Mouse (Mus musculus) midbrain, embryonic 12.5 days (tissue): ENCODE measurements around the gene Cyp4x1. TPM values are rescaled to one million over a fixed set of nuclear protein-coding genes. Genes with fewer than 3 reads are reported as not detected.

Experiments used
- ATAC-seq: fragments of 200-750 bp; cut with Nextera tagmentation; 2 replicates; pipeline ENCODE4 v1.8.0; 2017; ENCODE audit warnings: low read depth, moderate TSS enrichment, moderate library complexity; ENCODE audit not compliant: low FRiP score
- H3K27ac ChIP-seq: fragments of 300-500 bp; sonication (generic); replicated peaks from 2 replicates; pipeline ENCODE4 v1.5.1; 2016; ENCODE audit warnings: mild to moderate bottlenecking
- H3K27me3 ChIP-seq: fragments of 300-500 bp; sonication (generic); 2 replicates; pipeline ENCODE4 v1.6.1; 2016; ENCODE audit warnings: mild to moderate bottlenecking
- H3K36me3 ChIP-seq: fragments of 300-500 bp; sonication (generic); 2 replicates; pipeline ENCODE4 v1.6.1; 2016
- H3K4me1 ChIP-seq: fragments of 300-500 bp; sonication (generic); 2 replicates; pipeline ENCODE4 v1.6.1; 2016
- H3K4me2 ChIP-seq: fragments of 300-500 bp; sonication (generic); replicated peaks from 2 replicates; pipeline ENCODE4 v1.6.1; 2016; ENCODE audit warnings: mild to moderate bottlenecking, moderate library complexity
- H3K4me3 ChIP-seq: fragments of 300-500 bp; sonication (generic); 2 replicates; pipeline ENCODE4 v1.5.1; 2016; ENCODE audit warnings: mild to moderate bottlenecking
- H3K9ac ChIP-seq: fragments of 300-500 bp; sonication (generic); replicated peaks from 2 replicates; pipeline ENCODE4 v1.6.1; 2016; ENCODE audit warnings: mild to moderate bottlenecking, moderate library complexity
- H3K9me3 ChIP-seq: fragments of 300-500 bp; sonication (generic); 2 replicates; pipeline ENCODE4 v1.6.1; 2016; ENCODE audit warnings: mild to moderate bottlenecking
- WGBS: fragments of 180-500 bp; shearing (Covaris S2); methylation state at CpG from one replicate; pipeline ENCODE4 v1.1.7; 2016; 5-methylcytosine and 5-hydroxymethylcytosine counted together
- polyA plus RNA-seq: library from polyadenylated mRNA; unstranded; fragments of >200 nt; fragmentation: Nextera tagmentation; extraction: Ambion mirVana; gene quantifications from 2 replicates; pipeline ENCODE4 v1.2.1, GENCODE M21; 2016

The Cyp4x1 gene
- polyA plus RNA-seq, 1 experiment from 2014 or later = 1.8 TPM

GRCm38 (mm10) chr4:115113266-115113665 lies 20.8 kb downstream of the Cyp4x1 start:
- Histone ChIP-seq H3K27ac (no peak overlapping the region), H3K36me3 (no peaks in the 10 kb centered on the region), H3K4me1 (no peaks in the 10 kb centered on the region), H3K9ac (no peak overlapping the region), H3K4me3 (no peak overlapping the region), H3K4me2 (no peak overlapping the region), H3K9me3 (no peaks in the 10 kb centered on the region), H3K27me3 (no peaks in the 10 kb centered on the region)
- no peak for ATAC-seq
- 29% methylated on average over 5 of the region's 5 CpGs for WGBS

GRCm38 (mm10) chr4:115111167-115111566 lies 22.9 kb downstream of the Cyp4x1 start:
- WGBS = 85% methylated on average over 2 of the region's 2 CpGs
- ATAC-seq = no peak
- Histone ChIP-seq H3K36me3 (no peaks in the 10 kb centered on the region), H3K4me2 (no peak overlapping the region), H3K9ac (no peak overlapping the region), H3K4me1 (no peaks in the 10 kb centered on the region), H3K27ac (no peak overlapping the region), H3K9me3 (no peaks in the 10 kb centered on the region), H3K4me3 (no peak overlapping the region), H3K27me3 (no peaks in the 10 kb centered on the region)

GRCm38 (mm10) chr4:115103510-115103909 lies 30.6 kb downstream of the Cyp4x1 start:
- Histone ChIP-seq H3K4me3 (no peak overlapping the region), H3K9ac (no peak overlapping the region), H3K9me3 (no peaks in the 10 kb centered on the region), H3K27me3 (peaks cover 4% of the 10 kb centered on the region), H3K36me3 (no peaks in the 10 kb centered on the region), H3K27ac (no peak overlapping the region), H3K4me2 (no peak overlapping the region), H3K4me1 (no peaks in the 10 kb centered on the region)
- ATAC-seq = no peak
- WGBS = 73% methylated on average over 4 of the region's 4 CpGs

- Histone ChIP-seq H3K4me1 (peaks cover 5% of the 10 kb centered on the region), H3K27ac (no peak overlapping the region), H3K4me2 (no peak overlapping the region), H3K36me3 (no peaks in the 10 kb centered on the region), H3K9me3 (no peaks in the 10 kb centered on the region), H3K4me3 (no peak overlapping the region), H3K9ac (no peak overlapping the region), H3K27me3 (peaks cover 8% of the 10 kb centered on the region)
- 39% methylated on average over 6 of the region's 6 CpGs for WGBS
- ATAC-seq = peak; percentile 51
These were observed 32.4 kb downstream of the Cyp4x1 start for GRCm38 (mm10) chr4:115101682-115102081.

- peak; percentile 19; the same call in 1 of the 2 replicates for ATAC-seq
- WGBS = 2% methylated on average over 6 of the region's 6 CpGs
- H3K36me3 ChIP-seq = no peaks in the 10 kb centered on the region
- no peak overlapping the region for H3K27ac ChIP-seq
- peaks cover 37% of the 10 kb centered on the region for H3K27me3 ChIP-seq
- peaks cover 18% of the 10 kb centered on the region for H3K4me1 ChIP-seq
- peak overlapping the region; percentile 84 for H3K4me2 ChIP-seq
- H3K9me3 ChIP-seq = no peaks in the 10 kb centered on the region
- H3K9ac ChIP-seq = no peak overlapping the region
- no peak overlapping the region for H3K4me3 ChIP-seq
These were observed 37.0 kb downstream of the Cyp4x1 start for GRCm38 (mm10) chr4:115097146-115097496.

DNA sequence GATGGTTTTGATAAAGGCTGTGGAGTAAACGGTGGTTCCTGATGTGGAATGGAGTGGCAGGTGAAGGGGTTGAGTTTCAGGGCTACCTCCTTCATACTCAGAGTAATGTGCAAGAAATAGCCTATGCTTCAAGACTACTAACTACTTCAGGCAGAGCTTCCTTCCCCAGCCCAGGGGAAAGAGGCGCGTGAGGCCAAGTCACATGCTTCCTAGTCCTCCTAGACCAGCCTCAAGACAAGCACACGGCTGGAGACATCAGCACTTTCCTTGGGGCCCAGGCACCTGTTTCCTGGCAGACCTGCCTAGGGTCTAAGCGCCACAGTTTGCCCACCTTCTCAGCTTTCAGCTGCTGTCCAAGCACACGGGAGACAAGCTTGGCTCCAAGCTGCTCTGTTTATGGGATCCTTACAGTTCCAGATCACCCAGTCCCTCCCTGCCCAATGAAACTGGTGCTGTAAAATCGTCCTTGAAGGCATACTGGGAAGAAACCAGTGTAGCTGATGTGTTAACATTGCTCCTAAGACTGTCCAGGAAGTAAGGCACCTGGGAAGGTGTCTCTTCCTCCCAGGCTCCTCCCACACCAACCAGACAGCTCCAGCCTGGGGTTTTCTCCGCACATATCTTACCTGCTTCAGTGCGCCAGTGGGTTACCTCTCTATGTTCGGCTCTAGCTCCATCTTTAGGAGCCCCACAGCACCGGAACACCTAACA lies 37.5 kb downstream of the Cyp4x1 start:
- peaks cover 37% of the 10 kb centered on the region for H3K27me3 ChIP-seq
- H3K4me3 ChIP-seq = no peak overlapping the region
- H3K36me3 ChIP-seq = no peaks in the 10 kb centered on the region
- peaks cover 18% of the 10 kb centered on the region for H3K4me1 ChIP-seq
- ATAC-seq = peak; percentile 6; the same call in 1 of the 2 replicates
- WGBS = 13% methylated on average over 11 of the region's 11 CpGs
- H3K27ac ChIP-seq = peak overlapping the region; percentile 66
- H3K9me3 ChIP-seq = no peaks in the 10 kb centered on the region
- peak overlapping the region; percentile 84 for H3K4me2 ChIP-seq
- H3K9ac ChIP-seq = no peak overlapping the region

DNA sequence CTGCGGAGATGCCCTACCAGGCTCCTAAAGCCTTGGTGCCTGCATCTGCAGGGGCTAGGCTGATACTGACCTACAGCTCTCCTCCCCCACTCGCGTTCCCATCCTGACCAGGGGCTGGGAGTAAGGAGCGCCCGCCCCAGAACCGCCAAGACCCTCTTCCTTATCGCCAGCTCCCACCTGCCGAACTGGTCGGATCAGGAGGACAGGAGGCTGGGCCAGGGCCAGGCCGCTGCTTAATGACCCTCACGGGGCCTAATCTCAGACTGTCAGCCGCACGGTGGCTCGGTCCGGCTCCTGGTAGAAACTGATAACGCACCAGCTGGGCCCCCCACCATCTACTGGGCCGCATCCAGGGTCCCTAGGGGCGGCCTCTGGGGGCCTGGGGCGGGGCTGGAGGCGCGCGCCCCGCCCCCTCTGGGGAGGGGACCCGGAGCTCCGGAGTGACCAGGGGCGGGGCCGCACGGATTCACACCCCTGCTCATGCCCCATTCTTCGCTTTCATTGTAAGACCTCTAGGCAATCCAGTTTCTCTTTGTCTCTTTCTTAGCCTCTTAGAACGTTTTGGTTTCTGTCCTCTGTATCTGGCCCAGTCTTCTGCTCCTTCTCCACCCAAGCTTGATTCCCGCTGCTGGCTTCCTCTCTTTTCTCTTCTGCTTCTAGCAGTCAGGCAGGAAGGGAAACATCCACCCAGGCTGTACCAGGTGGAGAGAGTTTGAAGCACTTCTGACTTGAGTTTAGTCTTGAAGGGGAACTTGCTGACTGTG lies 38.2 kb downstream of the Cyp4x1 start:
- Histone ChIP-seq H3K4me2 (peak overlapping the region; percentile 84), H3K27me3 (peaks cover 34% of the 10 kb centered on the region), H3K9me3 (no peaks in the 10 kb centered on the region), H3K36me3 (no peaks in the 10 kb centered on the region), H3K9ac (peak overlapping the region; percentile 60), H3K4me1 (peaks cover 18% of the 10 kb centered on the region), H3K4me3 (peak overlapping the region; percentile 43), H3K27ac (peak overlapping the region; percentile 66)
- ATAC-seq = peak; percentile 85
- WGBS = under 1% methylated on average over 29 of the region's 31 CpGs

DNA sequence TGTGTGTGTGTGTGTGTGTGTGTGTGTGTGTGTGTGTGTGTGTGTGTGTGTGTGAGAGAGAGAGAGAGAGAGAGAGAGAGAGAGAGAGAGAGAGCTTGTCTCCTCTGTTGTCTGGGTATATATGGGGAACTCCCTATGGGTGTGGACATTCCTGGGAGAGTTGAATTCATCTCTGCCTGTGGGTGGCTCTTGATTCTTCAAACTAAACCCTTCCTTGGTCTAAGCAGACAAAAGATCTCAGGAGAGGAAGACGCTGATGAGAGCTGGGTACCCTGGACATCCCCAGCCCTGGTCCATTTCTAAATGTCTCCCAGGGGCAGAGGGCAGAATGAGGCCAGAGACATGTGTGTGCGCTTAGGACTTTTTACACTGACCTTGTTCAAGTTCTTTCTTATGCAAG lies 40.0 kb downstream of the Cyp4x1 start:
- H3K4me3 ChIP-seq = no peak overlapping the region
- peaks cover 18% of the 10 kb centered on the region for H3K4me1 ChIP-seq
- peaks cover 37% of the 10 kb centered on the region for H3K27me3 ChIP-seq
- no peaks in the 10 kb centered on the region for H3K9me3 ChIP-seq
- no peak overlapping the region for H3K9ac ChIP-seq
- no peak overlapping the region for H3K27ac ChIP-seq
- ATAC-seq = no peak
- no peak overlapping the region for H3K4me2 ChIP-seq
- H3K36me3 ChIP-seq = no peaks in the 10 kb centered on the region
- WGBS = 75% methylated on average over 2 of the region's 2 CpGs

GRCm38 (mm10) chr4:115093331-115093864 lies 40.7 kb downstream of the Cyp4x1 start:
- Histone ChIP-seq H3K4me2 (no peak overlapping the region), H3K4me1 (peaks cover 18% of the 10 kb centered on the region), H3K9ac (no peak overlapping the region), H3K27me3 (peaks cover 42% of the 10 kb centered on the region), H3K27ac (no peak overlapping the region), H3K4me3 (no peak overlapping the region), H3K36me3 (no peaks in the 10 kb centered on the region), H3K9me3 (no peaks in the 10 kb centered on the region)
- 73% methylated on average over 4 of the region's 4 CpGs for WGBS
- no peak for ATAC-seq

DNA sequence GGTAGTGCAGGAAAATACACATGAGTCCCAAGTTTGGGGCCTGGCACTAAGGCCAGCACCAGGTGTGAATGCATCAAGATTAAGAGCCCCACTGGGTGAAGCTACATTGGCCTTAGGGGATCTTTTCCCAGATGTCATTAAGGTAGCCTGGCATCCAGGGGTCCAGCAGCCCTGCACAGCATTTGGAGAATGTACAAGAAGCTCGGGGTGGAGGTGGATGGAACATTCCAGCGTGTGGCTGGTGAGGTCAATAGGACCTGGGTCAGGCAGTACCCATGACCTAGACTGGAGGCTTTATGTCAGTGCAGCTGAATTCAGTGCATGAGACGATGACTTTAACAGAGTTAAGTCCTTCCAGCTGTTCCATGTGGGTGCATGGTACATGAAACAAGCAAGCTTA lies 42.3 kb downstream of the Cyp4x1 start:
- WGBS = 79% methylated on average over 3 of the region's 3 CpGs

GRCm38 (mm10) chr4:115090592-115090991 lies 43.5 kb downstream of the Cyp4x1 start:
- H3K4me1 ChIP-seq = peaks cover 2% of the 10 kb centered on the region; the same call in 1 of the 2 replicates
- WGBS = 74% methylated on average over 2 of the region's 2 CpGs
- no peak overlapping the region for H3K4me2 ChIP-seq
- H3K27me3 ChIP-seq = peaks cover 49% of the 10 kb centered on the region
- no peak overlapping the region for H3K9ac ChIP-seq
- H3K4me3 ChIP-seq = no peak overlapping the region
- no peak overlapping the region for H3K27ac ChIP-seq
- ATAC-seq = no peak
- no peaks in the 10 kb centered on the region for H3K36me3 ChIP-seq
- no peaks in the 10 kb centered on the region for H3K9me3 ChIP-seq

More for the DNA sequence above, 42.3 kb downstream of the Cyp4x1 start:
- Histone ChIP-seq H3K27ac (no peak overlapping the region), H3K4me3 (no peak overlapping the region), H3K4me1 (peaks cover 14% of the 10 kb centered on the region), H3K36me3 (no peaks in the 10 kb centered on the region), H3K27me3 (peaks cover 55% of the 10 kb centered on the region), H3K4me2 (no peak overlapping the region), H3K9ac (no peak overlapping the region), H3K9me3 (no peaks in the 10 kb centered on the region)
- no peak for ATAC-seq

- Histone ChIP-seq H3K9ac (no peak within 1 kb of the TSS), H3K9me3 (no peaks in the 10 kb centered on the region), H3K4me1 (no peaks in the 10 kb centered on the region), H3K4me3 (no peak within 1 kb of the TSS), H3K27ac (no peak within 1 kb of the TSS), H3K36me3 (no peaks in the 10 kb centered on the region), H3K27me3 (peaks cover 31% of the 10 kb centered on the region), H3K4me2 (no peak within 1 kb of the TSS)
- no peak for ATAC-seq
- WGBS = 32% methylated on average over 11 of the region's 11 CpGs
These were observed 45.3 kb downstream of the Cyp4x1 start, which contains the start of gene Pdzk1ip1 for GRCm38 (mm10) chr4:115088611-115089338. Pdzk1ip1 (plus strand) TSS chr4:115088708.
